Mouse (Mus musculus): ENCODE results near the gene 7530416G11Rik. TPM values are rescaled to one million over a fixed set of nuclear protein-coding genes. Genes with fewer than 3 reads are reported as not detected.

The 7530416G11Rik gene
- polyA plus RNA-seq, 1 experiment from 2014 or later: not detected

- H3K4me1 ChIP-seq (replicated peaks; ENCODE audit: control insufficient read depth, insufficient read depth, low read length): peaks cover 3% of the 10 kb centered on the region
- ATAC-seq (ENCODE audit: low FRiP score) (no peak), DNase-seq (ENCODE audit: low spot score) (no peak)
- H3K9ac ChIP-seq (ENCODE audit: low read depth, low read length): no peak overlapping the region
- no peaks in the 10 kb centered on the region for H3K27me3 ChIP-seq (ENCODE audit: control insufficient read depth, insufficient read depth, low read length)
- H3K4me3 ChIP-seq (ENCODE audit: low read depth, low read length): no peak overlapping the region
- H3K36me3 ChIP-seq (ENCODE audit: control insufficient read depth, insufficient read depth, low read length): no peaks in the 10 kb centered on the region
- no peak overlapping the region for H3K4me2 ChIP-seq (replicated peaks; ENCODE audit: low read depth, low read length)
- no peaks in the 10 kb centered on the region for H3K9me3 ChIP-seq (ENCODE audit: control insufficient read depth, low read length)
- H3K27ac ChIP-seq (ENCODE audit: low read depth, low read length): no peak overlapping the region
- 84% methylated on average over 6 of the region's 6 CpGs for WGBS
These were observed 33.6 kb downstream of the 7530416G11Rik start for GRCm38 (mm10) chr15:85469401-85469800.

- H3K4me1 ChIP-seq (replicated peaks; ENCODE audit: control insufficient read depth, insufficient read depth, low read length): peaks cover 8% of the 10 kb centered on the region
- no peak overlapping the region for H3K9ac ChIP-seq (ENCODE audit: low read depth, low read length)
- no peak for ATAC-seq (ENCODE audit: low FRiP score)
- H3K4me2 ChIP-seq (replicated peaks; ENCODE audit: low read depth, low read length): no peak overlapping the region
- no peak for DNase-seq (ENCODE audit: low spot score)
- H3K27me3 ChIP-seq (ENCODE audit: control insufficient read depth, insufficient read depth, low read length): no peaks in the 10 kb centered on the region
- H3K36me3 ChIP-seq (ENCODE audit: control insufficient read depth, insufficient read depth, low read length): no peaks in the 10 kb centered on the region
- no peak overlapping the region for H3K4me3 ChIP-seq (ENCODE audit: low read depth, low read length)
- 79% methylated on average over 5 of the region's 5 CpGs for WGBS
- no peaks in the 10 kb centered on the region for H3K9me3 ChIP-seq (ENCODE audit: control insufficient read depth, low read length)
- H3K27ac ChIP-seq (ENCODE audit: low read depth, low read length): peak overlapping the region; percentile 70
These were observed 36.5 kb downstream of the 7530416G11Rik start for GRCm38 (mm10) chr15:85466456-85467067.

GRCm38 (mm10) chr15:85464823-85465565 is 38.0 kb downstream of the 7530416G11Rik start:
- no peak overlapping the region for H3K4me3 ChIP-seq (ENCODE audit: low read depth, low read length)
- WGBS: 47% methylated on average over 10 of the region's 10 CpGs
- no peak overlapping the region for H3K9ac ChIP-seq (ENCODE audit: low read depth, low read length)
- DNase-seq (ENCODE audit: low spot score) (peak; percentile 54), ATAC-seq (ENCODE audit: low FRiP score) (no peak)
- H3K36me3 ChIP-seq (ENCODE audit: control insufficient read depth, insufficient read depth, low read length): no peaks in the 10 kb centered on the region
- no peaks in the 10 kb centered on the region for H3K27me3 ChIP-seq (ENCODE audit: control insufficient read depth, insufficient read depth, low read length)
- no peaks in the 10 kb centered on the region for H3K9me3 ChIP-seq (ENCODE audit: control insufficient read depth, low read length)
- H3K4me1 ChIP-seq (replicated peaks; ENCODE audit: control insufficient read depth, insufficient read depth, low read length): peaks cover 15% of the 10 kb centered on the region
- no peak overlapping the region for H3K4me2 ChIP-seq (replicated peaks; ENCODE audit: low read depth, low read length)
- peak overlapping the region; percentile 70 for H3K27ac ChIP-seq (ENCODE audit: low read depth, low read length)

GRCm38 (mm10) chr15:85464190-85464589 is 38.8 kb downstream of the 7530416G11Rik start:
- H3K36me3 ChIP-seq (ENCODE audit: control insufficient read depth, insufficient read depth, low read length): no peaks in the 10 kb centered on the region
- peak; percentile 51 for ATAC-seq (ENCODE audit: low FRiP score)
- peak overlapping the region; percentile 70 for H3K27ac ChIP-seq (ENCODE audit: low read depth, low read length)
- H3K4me1 ChIP-seq (replicated peaks; ENCODE audit: control insufficient read depth, insufficient read depth, low read length): peaks cover 22% of the 10 kb centered on the region
- DNase-seq (ENCODE audit: low spot score): peak; percentile 79
- H3K4me2 ChIP-seq (replicated peaks; ENCODE audit: low read depth, low read length): no peak overlapping the region
- H3K9ac ChIP-seq (ENCODE audit: low read depth, low read length): no peak overlapping the region
- 7% methylated on average over 5 of the region's 5 CpGs for WGBS
- H3K4me3 ChIP-seq (ENCODE audit: low read depth, low read length): no peak overlapping the region
- H3K27me3 ChIP-seq (ENCODE audit: control insufficient read depth, insufficient read depth, low read length): no peaks in the 10 kb centered on the region
- H3K9me3 ChIP-seq (ENCODE audit: control insufficient read depth, low read length): no peaks in the 10 kb centered on the region

- no peaks in the 10 kb centered on the region for H3K36me3 ChIP-seq (ENCODE audit: control insufficient read depth, insufficient read depth, low read length)
- peak overlapping the region; percentile 1; the same call in 1 of the 2 replicates for H3K4me2 ChIP-seq (replicated peaks; ENCODE audit: low read depth, low read length)
- H3K9me3 ChIP-seq (ENCODE audit: control insufficient read depth, low read length): no peaks in the 10 kb centered on the region
- H3K27me3 ChIP-seq (ENCODE audit: control insufficient read depth, insufficient read depth, low read length): no peaks in the 10 kb centered on the region
- no peak overlapping the region for H3K4me3 ChIP-seq (ENCODE audit: low read depth, low read length)
- DNase-seq (ENCODE audit: low spot score): peak; percentile 36
- WGBS: 42% methylated on average over 13 of the region's 13 CpGs
- no peak for ATAC-seq (ENCODE audit: low FRiP score)
- no peak overlapping the region for H3K9ac ChIP-seq (ENCODE audit: low read depth, low read length)
- peaks cover 26% of the 10 kb centered on the region for H3K4me1 ChIP-seq (replicated peaks; ENCODE audit: control insufficient read depth, insufficient read depth, low read length)
- peak overlapping the region; percentile 87 for H3K27ac ChIP-seq (ENCODE audit: low read depth, low read length)
These were observed 39.8 kb downstream of the 7530416G11Rik start for GRCm38 (mm10) chr15:85463027-85463790.

GRCm38 (mm10) chr15:85462138-85462537 is 40.9 kb downstream of the 7530416G11Rik start:
- no peaks in the 10 kb centered on the region for H3K27me3 ChIP-seq (ENCODE audit: control insufficient read depth, insufficient read depth, low read length)
- DNase-seq (ENCODE audit: low spot score): no peak
- H3K4me3 ChIP-seq (ENCODE audit: low read depth, low read length): no peak overlapping the region

GRCm38 (mm10) chr15:85461541-85461940 is 41.5 kb downstream of the 7530416G11Rik start:
- 27% methylated on average over 4 of the region's 4 CpGs for WGBS
- Histone ChIP-seq H3K4me1 (replicated peaks; ENCODE audit: control insufficient read depth, insufficient read depth, low read length) (peaks cover 32% of the 10 kb centered on the region), H3K9me3 (ENCODE audit: control insufficient read depth, low read length) (no peaks in the 10 kb centered on the region), H3K27me3 (ENCODE audit: control insufficient read depth, insufficient read depth, low read length) (no peaks in the 10 kb centered on the region), H3K4me3 (ENCODE audit: low read depth, low read length) (no peak overlapping the region), H3K36me3 (ENCODE audit: control insufficient read depth, insufficient read depth, low read length) (no peaks in the 10 kb centered on the region), H3K4me2 (replicated peaks; ENCODE audit: low read depth, low read length) (no peak overlapping the region), H3K27ac (ENCODE audit: low read depth, low read length) (peak overlapping the region; percentile 87), H3K9ac (ENCODE audit: low read depth, low read length) (no peak overlapping the region)
- peak; percentile 77 for DNase-seq (ENCODE audit: low spot score)
- peak; percentile 80 for ATAC-seq (ENCODE audit: low FRiP score)

More at GRCm38 (mm10) chr15:85462138-85462537, 40.9 kb downstream of the 7530416G11Rik start:
- Histone ChIP-seq H3K9me3 (ENCODE audit: control insufficient read depth, low read length) (no peaks in the 10 kb centered on the region), H3K27ac (ENCODE audit: low read depth, low read length) (peak overlapping the region; percentile 87), H3K9ac (ENCODE audit: low read depth, low read length) (peak overlapping the region; percentile 40), H3K36me3 (ENCODE audit: control insufficient read depth, insufficient read depth, low read length) (no peaks in the 10 kb centered on the region), H3K4me1 (replicated peaks; ENCODE audit: control insufficient read depth, insufficient read depth, low read length) (peaks cover 29% of the 10 kb centered on the region), H3K4me2 (replicated peaks; ENCODE audit: low read depth, low read length) (no peak overlapping the region)
- no peak for ATAC-seq (ENCODE audit: low FRiP score)
- WGBS: 54% methylated on average over 4 of the region's 4 CpGs

- H3K4me3 ChIP-seq (ENCODE audit: low read depth, low read length): no peak overlapping the region
- H3K9me3 ChIP-seq (ENCODE audit: control insufficient read depth, low read length): no peaks in the 10 kb centered on the region
- H3K27ac ChIP-seq (ENCODE audit: low read depth, low read length): peak overlapping the region; percentile 87
- H3K4me2 ChIP-seq (replicated peaks; ENCODE audit: low read depth, low read length): no peak overlapping the region
- ATAC-seq (ENCODE audit: low FRiP score) (peak; percentile 54), DNase-seq (ENCODE audit: low spot score) (peak; percentile 58)
- peaks cover 29% of the 10 kb centered on the region for H3K4me1 ChIP-seq (replicated peaks; ENCODE audit: control insufficient read depth, insufficient read depth, low read length)
- no peak overlapping the region for H3K9ac ChIP-seq (ENCODE audit: low read depth, low read length)
- no peaks in the 10 kb centered on the region for H3K27me3 ChIP-seq (ENCODE audit: control insufficient read depth, insufficient read depth, low read length)
- no peaks in the 10 kb centered on the region for H3K36me3 ChIP-seq (ENCODE audit: control insufficient read depth, insufficient read depth, low read length)
- WGBS: 27% methylated on average over 4 of the region's 4 CpGs
These were observed 44.4 kb downstream of the 7530416G11Rik start for GRCm38 (mm10) chr15:85458631-85459082.
